Mouse (Mus musculus) left cerebral cortex, postnatal 36 days (tissue): ENCODE results near the gene Atg4a-ps. TPM values are rescaled to one million over a fixed set of nuclear protein-coding genes. Genes with fewer than 3 reads are reported as not detected.
"Not testable (repeated sequence)": the region's sequence is repeated elsewhere in the genome, so short reads cannot be mapped to it uniquely, and the experiment has no call there.

ENCODE experiments used
- DNase-seq, 2 experiments: peaks; one replicate each; pipeline ENCODE4 v3.0.0; 2021 to 2022; ENCODE audit warnings: low spot score in 2 of 2, mixed read lengths in 1 of 2
- intact Hi-C: fragments of 180-260 bp; cut with DNase I; formaldehyde crosslinking; loops from one replicate; pipeline ENCODE4 v1.15.1; 2025
- total RNA-seq, 2 experiments: library from RNA; stranded (reverse); gene quantifications; 2 replicates each; pipeline ENCODE4 v1.2.3; 2021

Gene Atg4a-ps
- total RNA-seq: under 1 TPM in 1 of 2 experiments, not detected in 1; 0.62 TPM

DNA sequence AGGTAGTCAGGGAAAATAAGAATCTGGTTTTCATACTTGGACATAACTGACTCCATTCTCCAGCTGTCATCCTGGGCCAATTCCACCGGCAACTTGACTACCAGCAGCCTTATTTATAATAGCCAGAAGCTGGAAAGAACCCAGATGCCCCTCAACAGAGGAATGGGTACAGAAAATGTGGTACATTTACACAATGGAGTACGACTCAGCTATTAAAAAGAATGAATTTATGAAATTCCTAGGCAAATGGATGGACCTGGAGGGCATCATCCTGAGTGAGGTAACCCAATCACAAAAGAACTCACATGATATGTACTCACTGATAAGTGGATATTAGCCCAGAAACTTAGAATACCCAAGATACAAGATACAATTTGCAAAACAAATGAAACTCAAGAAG is at the start of gene Atg4a-ps:
TSS of gene Atg4a-ps (minus strand) at position 101 of the 400 bp plus-strand sequence.
- DNase-seq, intact Hi-C loops: not testable (repeated sequence)

DNA sequence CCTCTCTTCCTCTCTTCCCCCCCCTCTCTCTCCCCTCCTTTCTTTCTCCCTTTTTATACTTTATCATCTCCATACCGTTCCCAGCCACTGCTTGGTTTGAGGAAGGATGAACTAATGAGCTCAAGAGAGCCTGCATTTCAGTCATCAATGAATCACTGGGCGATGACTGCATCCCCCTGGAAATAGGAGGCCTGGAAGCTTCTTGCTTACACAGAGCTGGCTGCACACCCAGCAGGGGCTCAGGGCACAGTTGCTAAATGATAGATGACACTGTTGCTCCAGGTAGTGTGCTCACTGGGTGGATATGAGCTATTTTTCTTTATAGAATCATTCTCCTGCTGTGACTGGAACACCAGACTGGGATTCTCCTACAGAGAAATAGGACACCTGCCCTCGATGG is 49.7 kb upstream of the Atg4a-ps start:
- DNase-seq: no peak
- intact Hi-C loops: no loop called here

DNA sequence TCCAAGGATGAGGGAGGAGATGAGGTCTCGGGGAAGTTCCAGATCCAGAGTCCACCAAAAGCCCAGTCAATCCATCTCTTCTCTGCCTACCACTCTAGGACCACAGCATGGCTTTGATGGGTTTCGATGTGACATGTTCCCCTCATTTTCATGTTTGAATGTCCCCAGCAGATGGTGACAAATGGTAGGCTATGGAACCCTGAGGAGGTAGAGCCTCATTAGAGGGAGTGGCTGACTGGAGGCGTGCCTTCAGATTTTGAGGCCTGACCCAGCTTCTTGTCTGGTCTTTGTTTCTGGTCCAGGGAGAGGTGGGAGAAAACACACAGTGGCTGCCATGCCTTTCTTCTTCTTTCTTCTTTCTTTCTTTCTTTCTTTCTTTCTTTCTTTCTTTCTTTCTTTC is 44.6 kb upstream of the Atg4a-ps start:
- no peak for DNase-seq
- intact Hi-C loops: no loop called here

DNA sequence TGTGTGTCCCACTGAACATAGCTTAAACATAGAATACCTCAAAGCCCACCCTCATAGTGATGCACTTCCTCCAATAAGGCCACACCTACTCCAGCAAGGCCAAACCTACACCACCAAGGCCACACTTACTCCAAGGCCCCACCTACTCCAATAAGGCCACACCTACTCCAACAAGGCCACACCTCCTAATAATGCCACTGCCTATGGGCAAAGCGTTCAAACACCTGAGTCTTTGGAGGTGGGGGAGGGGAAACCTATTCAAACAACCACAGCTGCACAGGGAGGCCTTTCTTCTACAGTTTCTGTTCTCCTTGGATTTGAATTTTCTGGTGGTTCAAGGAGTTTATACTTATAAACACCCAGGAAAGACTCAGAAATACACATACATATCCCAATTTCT is 43.2 kb upstream of the Atg4a-ps start:
- no peak for DNase-seq
- intact Hi-C loops: no loop called here

DNA sequence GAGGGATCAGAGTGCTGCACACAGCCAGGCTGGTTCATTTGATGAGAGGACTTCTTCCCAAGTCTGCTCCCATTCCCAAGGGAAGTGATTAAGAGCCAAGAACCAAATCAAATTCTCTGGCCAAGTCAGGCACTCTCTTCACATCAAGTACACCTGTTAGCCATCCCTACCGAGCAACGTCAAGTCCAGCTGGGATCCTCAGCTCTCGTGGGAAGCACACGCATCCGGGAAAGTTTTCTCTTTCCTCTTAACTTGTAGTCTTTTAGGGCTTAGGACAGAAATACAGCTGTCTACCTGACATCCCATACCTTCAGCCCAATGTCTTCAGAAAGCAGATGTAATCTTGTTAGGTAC is 38.1 kb upstream of the Atg4a-ps start:
- no peak for DNase-seq
- intact Hi-C loops: loop anchor here (2.0 kb wide), 1 partner anchor 51 kb away; no protein-coding TSS in a partner anchor

DNA sequence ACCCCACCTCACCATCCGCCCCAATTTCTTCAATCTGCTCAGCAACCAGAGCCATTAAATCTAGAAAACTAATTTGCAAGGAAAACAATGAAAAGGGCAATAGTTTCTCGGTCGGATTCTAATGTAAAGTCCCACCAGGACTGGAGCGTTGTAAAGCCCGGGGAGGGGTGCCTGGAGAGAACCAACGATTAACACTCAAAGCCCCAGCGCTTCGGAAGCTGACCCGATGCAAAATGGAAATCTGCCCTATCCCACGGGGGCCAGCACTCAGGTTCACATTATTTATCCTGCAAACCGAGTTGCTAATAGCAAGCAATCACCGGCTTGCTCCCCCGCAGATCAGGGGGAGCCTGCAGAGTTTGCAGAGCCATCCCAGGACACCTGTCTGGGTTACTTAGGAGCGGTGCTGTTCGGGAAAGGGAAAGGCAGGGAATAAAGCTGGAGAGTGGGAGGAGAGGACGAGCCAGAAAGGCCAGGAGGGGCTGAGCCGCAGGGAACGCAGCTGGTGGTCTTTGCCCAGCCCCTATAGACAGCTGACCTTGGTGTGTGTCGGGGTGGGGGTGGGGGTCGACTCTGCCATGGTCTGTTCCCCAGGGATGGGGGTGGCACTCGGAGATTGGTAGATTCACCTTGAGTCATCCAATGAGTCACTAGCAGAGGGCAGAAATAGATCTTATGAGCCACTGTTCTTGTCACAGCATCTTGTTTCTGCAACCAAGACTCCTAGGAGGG is 37.5 kb upstream of the Atg4a-ps start:
- peak; percentile 34 to 45 for DNase-seq
- intact Hi-C loops: loop anchor here (2.0 kb wide), 1 partner anchor 51 kb away; no protein-coding TSS in a partner anchor

DNA sequence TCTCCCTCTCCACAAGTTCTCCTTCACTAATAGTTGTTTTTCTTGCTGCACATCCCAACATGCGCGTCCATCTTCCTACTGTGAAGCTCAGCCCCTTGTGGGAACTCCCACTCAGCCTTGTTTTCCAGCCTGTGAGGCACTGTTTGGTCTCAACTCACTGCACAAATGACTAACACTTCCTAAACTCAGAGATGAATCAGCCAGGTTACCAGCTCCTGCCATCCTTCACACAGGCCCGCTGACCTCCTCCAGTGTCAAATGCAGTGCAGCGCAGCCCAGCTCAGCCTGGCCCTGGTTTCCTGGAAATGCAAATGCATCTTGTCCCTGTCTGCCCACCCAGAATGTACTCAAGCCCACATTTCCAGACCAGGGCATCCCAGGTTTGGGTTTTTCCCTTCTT is 36.6 kb upstream of the Atg4a-ps start:
- DNase-seq: peak; percentile 17 to 22
- intact Hi-C loops: loop anchor here (2.0 kb wide), 1 partner anchor 52 kb away; no protein-coding TSS in a partner anchor

DNA sequence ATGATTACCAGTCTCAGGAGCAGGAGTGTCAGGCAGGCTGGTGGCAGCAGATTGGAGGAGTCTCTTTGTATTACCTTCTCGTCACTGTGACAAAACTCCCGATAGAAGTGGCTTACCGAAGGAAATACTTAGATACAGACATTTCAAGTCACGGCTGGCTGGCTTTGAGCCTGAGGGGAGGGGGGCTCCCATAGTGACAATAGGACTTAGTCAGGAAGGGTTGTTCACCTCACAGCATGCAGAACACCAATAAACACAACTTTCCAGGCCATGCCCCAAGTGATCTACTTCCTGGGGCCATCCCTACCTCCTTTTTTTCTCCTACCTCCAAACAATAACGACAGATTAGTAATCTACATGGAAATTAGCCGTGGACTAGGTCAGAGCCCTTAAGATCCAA is 32.9 kb upstream of the Atg4a-ps start:
- no peak for DNase-seq
- intact Hi-C loops: no loop called here

DNA sequence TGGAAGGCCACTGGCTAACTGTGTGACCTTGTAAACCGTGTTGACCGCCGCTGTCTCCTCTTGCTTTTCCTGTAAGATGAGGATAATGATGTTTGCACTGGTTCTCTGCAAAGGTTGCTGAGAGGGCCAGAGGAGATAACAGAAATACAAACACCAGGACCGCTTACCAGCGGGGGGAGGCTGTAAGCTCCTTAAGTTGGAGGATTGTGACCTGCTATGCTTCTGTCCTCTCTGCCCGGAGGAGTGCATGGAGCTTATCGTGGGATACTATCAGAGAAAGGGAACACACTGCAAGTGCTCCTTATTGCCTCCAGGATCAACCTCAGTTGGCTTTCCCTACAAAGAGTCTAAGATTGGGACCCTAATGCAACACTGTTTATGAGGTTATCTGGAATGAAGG is 26.8 kb upstream of the Atg4a-ps start:
- no peak for DNase-seq
- intact Hi-C loops: no loop called here

DNA sequence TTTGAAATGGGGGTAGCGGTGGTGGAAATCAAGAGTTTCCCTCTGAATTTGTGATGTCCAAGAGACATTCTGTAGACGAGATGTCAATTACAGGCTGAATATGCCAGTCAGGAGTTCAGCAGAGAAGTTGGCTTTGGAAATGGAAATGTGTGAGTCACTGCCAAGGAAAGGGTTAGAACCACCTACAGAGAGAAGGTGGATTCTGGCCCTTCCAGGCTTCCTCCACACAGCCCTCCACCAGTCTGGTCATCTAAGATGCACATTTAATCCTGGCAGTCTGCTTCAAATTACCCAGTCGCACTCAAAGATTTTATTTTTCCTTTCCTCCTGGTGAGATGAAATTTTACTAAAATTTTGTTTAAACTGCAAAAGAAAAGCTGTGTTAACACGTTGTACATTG is 26.2 kb upstream of the Atg4a-ps start:
- no peak for DNase-seq

DNA sequence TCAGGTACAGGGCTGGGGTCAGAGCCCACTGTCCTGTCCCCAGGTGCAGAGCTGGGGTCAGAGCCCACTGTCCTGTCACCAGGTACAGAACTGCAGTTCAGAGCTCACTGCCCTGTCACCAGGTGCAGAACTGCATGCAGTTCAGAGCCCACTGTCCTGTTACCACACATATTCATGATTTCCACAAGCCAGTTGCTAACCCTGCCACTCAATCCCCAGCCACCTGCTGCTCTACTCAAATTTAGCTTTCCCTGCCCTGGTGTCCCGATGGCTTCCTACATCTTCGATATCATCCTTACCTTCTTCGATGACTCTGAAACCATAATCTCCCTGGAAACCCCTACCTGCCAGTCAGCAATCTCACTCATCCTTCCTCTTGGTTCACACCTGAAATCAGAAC is 17.5 kb upstream of the Atg4a-ps start:
- no peak for DNase-seq
- intact Hi-C loops: no loop called here

More for the DNA sequence above, 26.2 kb upstream of the Atg4a-ps start:
- intact Hi-C loops: no loop called here

DNA sequence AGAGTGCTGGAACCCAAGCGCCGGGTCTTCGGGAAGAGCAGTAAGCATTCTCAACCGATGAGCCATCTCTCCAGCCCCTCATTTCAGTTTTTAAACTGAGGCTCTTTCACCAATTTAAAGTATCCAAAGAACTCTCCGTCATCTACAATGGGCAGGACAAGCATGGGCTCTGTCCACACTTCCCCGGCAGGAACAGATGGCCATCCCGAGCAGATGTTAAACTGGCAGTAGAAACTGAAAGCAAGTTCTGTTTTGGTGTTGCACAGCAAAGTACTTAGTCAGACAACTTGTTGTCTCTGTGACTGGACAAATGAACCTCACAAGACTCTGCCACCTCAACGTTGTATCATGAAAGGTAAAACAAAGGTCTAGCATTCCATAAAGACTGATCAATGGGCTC is 15.8 kb upstream of the Atg4a-ps start:
- intact Hi-C loops: no loop called here
- peak; percentile 19 to 20 for DNase-seq

DNA sequence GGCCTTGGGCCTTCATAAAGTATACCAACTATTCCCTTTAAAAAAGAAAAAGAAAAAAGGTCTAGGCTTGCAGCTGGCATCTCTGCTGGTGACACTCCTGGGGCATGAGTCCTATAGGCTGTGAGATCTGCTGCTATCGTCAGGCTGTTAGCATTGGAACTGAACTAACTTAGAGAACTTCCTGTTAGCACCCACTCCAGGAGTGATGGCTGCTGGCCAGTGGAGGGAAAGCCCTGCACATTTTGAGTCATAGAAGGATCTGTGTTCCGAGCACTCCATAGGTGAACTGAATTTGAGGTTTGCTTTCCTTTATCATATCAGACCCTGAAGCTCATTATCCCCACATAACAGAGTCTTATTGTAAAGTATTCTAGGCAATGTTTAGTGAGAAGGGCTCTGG is 14.1 kb upstream of the Atg4a-ps start:
- DNase-seq: no peak
- intact Hi-C loops: no loop called here

DNA sequence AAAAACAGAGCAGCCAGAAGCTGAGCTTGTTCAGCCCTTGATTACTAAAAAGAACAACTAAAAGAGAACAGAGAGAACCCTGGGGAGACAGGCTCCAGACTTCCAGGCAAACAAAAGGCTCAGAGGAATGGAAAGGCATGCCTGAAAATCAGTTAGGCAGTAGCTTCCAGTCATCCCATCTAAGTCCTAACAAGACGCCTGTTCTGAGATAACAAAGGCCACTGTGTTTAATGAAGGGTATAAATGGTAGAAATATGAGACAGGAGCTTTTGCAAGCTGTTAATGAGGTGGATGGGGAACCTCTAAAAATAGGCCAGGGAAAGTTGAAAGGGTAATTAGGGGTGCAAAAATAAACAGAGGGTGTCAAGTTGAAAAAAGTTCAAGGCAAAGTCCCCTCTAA is 4.5 kb upstream of the Atg4a-ps start:
- DNase-seq: no peak
- intact Hi-C loops: no loop called here

DNA sequence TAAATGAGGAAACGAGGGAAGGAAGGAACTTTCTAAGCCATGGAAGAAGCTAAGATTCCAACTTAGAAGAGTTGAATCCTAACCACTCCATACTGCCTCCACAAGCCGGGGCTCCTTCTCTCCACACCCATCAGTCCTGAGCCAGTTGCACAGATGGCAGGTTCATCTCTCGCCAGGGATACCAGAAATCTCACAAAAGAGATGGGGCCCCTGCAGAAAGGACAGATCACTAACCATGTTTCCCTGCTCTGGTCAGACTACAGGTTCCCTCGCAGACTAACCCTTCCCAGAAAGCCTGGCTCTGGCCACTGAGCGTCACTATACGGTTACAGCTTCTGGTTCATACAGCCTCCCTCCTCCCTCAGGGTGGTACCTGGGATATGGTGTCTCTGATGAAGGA is 3.8 kb upstream of the Atg4a-ps start:
- DNase-seq: no peak
- intact Hi-C loops: no loop called here

DNA sequence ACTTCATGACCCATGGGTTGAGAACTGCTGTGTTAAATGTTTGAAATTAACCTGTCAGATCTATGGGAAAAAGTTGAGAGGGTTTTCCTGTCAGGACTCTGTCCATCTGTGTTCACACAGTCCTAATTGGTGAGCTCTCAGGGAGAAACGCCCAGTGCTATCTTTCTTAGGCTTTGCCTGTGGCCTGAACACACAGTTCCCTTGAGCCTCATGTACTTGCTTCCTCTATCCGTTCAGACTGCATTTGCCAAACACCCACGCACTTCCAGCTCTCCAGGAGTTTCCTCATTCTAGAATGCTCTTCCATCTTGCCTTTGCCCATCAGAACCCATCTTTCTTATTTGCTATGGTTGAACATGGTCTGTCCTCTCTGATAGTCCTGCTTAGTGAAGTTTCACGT is 2.6 kb upstream of the Atg4a-ps start:
- DNase-seq: no peak
- intact Hi-C loops: no loop called here

DNA sequence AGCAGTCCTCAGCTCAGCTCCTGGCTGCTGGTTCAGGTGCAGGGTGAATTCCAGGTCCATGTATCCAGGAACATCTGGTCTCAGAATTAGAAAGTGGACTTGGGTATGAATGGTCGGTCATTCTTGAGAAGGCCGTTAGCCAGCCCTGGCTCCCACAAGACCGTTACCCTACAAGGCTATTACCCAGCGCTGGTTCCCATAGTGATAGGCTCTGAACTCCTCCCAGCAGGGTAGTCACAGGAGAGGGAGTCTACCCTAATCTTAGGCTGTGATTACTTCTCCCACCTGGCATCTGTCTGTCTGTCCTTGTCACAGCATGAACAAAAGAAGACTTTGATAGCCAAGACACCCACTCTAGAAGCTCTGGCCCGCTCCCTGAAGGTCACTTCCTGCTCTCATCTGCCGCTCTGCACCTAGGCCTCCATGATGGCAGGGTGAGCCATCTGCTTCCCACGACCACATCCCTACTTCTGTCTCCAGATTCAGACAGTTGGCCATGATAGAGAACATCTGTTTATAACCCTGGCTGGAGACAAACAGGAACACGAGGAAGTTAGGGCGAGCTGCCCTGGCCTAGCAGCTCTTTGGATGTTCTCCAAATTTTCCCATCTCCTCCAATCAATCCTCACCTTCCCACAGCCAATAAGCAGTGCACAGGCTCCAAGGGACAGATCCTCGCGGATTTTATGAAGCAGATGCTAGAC is 1.4 kb upstream of the Atg4a-ps start:
- intact Hi-C loops: no loop called here
- no peak for DNase-seq

DNA sequence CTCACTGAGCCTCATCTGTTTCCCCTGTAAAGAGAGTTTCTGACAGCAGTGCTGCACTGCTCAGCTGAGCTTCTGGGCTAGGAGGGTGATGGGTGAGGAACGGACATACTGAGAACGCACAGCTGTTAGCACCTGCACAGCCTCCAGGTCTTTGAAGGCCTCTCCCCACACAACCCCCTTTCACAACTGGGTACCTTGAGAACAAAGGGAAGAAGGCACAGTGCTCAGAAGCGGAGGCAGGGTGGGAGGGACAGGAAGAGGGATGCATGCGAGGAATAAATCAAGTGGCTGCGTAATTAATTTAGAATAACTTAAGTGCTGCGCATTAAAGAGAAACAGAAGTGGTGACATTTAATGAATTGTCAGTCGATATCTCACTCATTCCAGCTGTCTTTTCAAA is 4.6 kb downstream of the Atg4a-ps start:
- intact Hi-C loops: no loop called here

DNA sequence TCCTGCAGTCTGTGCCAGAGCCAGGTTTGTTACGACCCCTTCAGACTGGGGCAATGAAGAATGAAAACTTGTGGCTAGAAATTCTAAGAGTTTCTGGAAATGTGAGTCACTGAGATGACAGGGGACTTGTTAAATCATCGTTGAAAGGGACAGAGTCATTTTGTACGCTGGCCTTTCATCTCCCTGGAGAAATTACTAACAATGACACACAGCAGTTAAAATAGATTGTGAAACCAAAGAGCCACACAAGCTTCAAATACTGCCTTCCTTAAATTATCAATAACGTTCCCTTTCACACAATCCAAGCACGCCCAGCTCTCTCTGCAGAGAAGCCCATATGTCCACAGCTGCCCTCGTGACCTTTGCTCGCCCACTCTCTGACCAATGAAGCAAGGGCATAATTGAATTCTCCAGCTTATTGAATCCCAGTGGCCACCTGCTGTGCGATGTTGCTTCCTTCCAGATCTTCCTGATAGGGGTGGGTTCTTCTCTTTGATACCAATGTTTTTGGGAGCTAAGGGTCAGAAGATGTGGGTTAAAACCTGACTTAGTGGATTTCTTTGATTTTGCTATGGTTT is 5.6 kb downstream of the Atg4a-ps start:
- intact Hi-C loops: no loop called here
- DNase-seq: no peak

More for the DNA sequence above, 4.6 kb downstream of the Atg4a-ps start:
- no peak for DNase-seq

DNA sequence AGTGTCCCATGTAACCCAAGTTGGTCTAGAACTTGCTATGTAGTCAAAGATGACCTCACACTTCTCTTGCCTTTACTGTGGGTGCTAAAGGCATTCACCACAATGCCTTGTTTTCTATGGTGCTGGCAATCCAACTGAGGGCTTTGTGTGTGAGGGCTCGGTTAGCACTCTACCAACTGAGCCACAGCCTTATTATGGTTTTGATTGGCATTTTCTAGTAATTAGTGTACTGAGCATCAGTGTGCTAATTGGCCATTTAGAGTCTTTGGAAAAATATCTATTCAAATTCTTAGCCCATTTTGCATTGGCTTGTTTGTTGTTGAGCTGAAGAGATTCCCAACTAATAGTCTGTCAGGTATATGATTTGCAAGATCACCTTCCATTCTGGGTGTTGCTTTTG is 8.2 kb downstream of the Atg4a-ps start:
- intact Hi-C loops: no loop called here
- DNase-seq: no peak

DNA sequence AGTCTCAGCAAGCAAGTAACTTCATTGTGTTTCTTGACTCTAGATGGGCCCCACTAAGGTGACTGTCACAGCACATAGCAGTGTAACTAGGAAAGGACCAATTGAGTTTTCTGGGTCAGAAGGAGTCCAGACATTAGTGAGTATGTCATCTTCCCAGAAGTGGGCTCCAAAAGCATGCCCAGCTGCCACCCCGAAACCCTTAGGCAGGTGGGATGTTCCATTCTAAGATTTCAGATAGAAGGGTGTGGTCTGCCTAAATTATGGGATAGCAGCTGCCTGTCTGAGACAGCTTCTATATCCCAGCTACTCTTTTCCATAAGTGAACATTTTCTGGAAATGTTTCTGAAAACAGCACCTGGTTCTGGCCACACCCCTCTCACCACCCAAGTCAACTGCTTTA is 11.6 kb downstream of the Atg4a-ps start:
- intact Hi-C loops: no loop called here
- no peak for DNase-seq
